Mouse (Mus musculus): ENCODE measurements around the gene Smg1. TPM values are rescaled to one million over a fixed set of nuclear protein-coding genes. Genes with fewer than 3 reads are reported as not detected.

Smg1 gene
- total and polyA plus RNA-seq, 3 experiments = 16.1 to 35.0 (median 29.2) TPM

DNA sequence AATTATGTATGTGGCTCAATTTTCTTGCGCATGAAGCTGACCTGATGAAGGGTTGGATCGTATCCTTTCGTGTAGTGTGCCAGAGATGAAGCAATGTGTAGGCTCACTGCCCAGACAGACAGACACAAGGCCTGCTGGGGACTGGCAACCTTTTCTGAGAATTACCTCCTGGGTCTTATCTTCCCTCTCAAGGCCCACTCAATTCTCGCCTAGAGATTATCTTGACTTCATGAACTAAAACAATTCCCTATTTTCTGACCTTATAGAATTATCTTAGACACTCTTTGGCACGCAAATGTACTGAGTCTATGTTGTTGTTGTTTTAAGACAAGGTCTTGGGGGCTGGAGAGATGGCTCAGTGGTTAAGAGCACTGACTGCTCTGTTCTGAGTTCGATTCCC lies 22.6 kb upstream of the Smg1 start:
- no peak for DNase-seq (ENCODE audit: extremely low read depth)
- Histone ChIP-seq H3K4me1 (ENCODE audit: control insufficient read depth in 1 of 2, insufficient read depth in 2 of 2) (peaks cover 0 to 6% of the 10 kb centered on the region in 2 experiments; a peak in 1 of 4 replicates), H3K9ac (ENCODE audit: insufficient read depth, low read depth) (no peak overlapping the region), H3K79me2 (replicated peaks; ENCODE audit: control insufficient read depth, extremely low read depth, insufficient read depth, poor library complexity, severe bottlenecking) (no peaks in the 10 kb centered on the region), H3K4me2 (ENCODE audit: insufficient read depth, low read depth, poor library complexity, severe bottlenecking) (no peak overlapping the region), H3K27me3 (replicated peaks) (no peaks in the 10 kb centered on the region), H3K27ac (ENCODE audit: insufficient read depth, low read depth) (no peak overlapping the region), H3K9me3 (replicated peaks; ENCODE audit: low read length) (no peaks in the 10 kb centered on the region), H3K36me3 (replicated peaks in 1 of 2; ENCODE audit: control insufficient read depth in 1 of 2, insufficient read depth in 1 of 2, low read length in 1 of 2) (peaks cover 0 to 13% of the 10 kb centered on the region in 2 experiments), H3K4me3 (replicated peaks in 1 of 3; ENCODE audit: low read depth in 2 of 3, low read length in 2 of 3, poor library complexity in 1 of 3) (no peak overlapping the region)
- TF ChIP-seq MXI1 (IDR thresholded peaks at IDR 0.05; ENCODE audit: low read depth, low read length) (no peak), CHD1 (IDR thresholded peaks at IDR 0.05; ENCODE audit: low read depth, low read length) (no peak), NRF1 (IDR thresholded peaks at IDR 0.05; ENCODE audit: low read depth, low read length) (no peak), CTCF (conservative IDR thresholded peaks at IDR 0.05 in 1 of 2, IDR thresholded peaks at IDR 0.05 in 1 of 2; ENCODE audit: low read depth in 2 of 2, low read length in 2 of 2) (no peak), RCOR1 (conservative IDR thresholded peaks at IDR 0.05; ENCODE audit: low read depth, low read length) (no peak), E2F4 (IDR thresholded peaks at IDR 0.05; ENCODE audit: insufficient replicate concordance, low read depth, low read length) (no peak), RAD21 (IDR thresholded peaks at IDR 0.05; ENCODE audit: low read depth, low read length) (no peak), MAZ (IDR thresholded peaks at IDR 0.05; ENCODE audit: low read depth, low read length) (no peak)
- dilution Hi-C loops (cut with MboI; ENCODE audit: extremely low pct_ligation_motif_present, extremely low pct_unique_long_range_greater_than_20kb, low sequenced_read_pairs) = no loop called here
- in situ Hi-C loops (cut with MboI; ENCODE audit: low pct_ligation_motif_present, low pct_unique_long_range_greater_than_20kb, low sequenced_read_pairs) = no loop called here

DNA sequence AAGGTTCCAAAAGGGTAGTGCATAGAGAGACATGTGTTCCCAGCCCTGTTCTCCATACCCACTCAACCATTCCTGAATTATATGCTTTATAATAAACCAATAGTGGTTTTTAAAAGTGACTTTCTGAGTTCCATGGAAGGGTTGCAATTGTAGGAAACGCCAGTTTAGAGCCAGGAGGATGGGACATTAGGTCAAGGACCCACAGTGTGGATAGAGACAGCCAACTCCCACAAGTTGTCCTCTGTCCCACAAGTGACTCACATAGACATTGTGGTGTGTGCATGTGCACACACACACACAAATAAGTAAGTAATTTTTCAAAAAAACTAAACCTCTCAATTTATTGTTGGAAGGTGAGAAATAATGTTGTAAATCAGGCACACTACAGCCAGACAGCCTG lies 20.1 kb upstream of the Smg1 start:
- DNase-seq (ENCODE audit: extremely low read depth) = no peak
- dilution Hi-C loops (cut with MboI; ENCODE audit: extremely low pct_ligation_motif_present, extremely low pct_unique_long_range_greater_than_20kb, low sequenced_read_pairs) (no loop called here), in situ Hi-C loops (cut with MboI; ENCODE audit: low pct_ligation_motif_present, low pct_unique_long_range_greater_than_20kb, low sequenced_read_pairs) (no loop called here)
- peaks cover 0 to 6% of the 10 kb centered on the region in 2 experiments; a peak in 1 of 4 replicates for H3K4me1 ChIP-seq (ENCODE audit: control insufficient read depth in 1 of 2, insufficient read depth in 2 of 2)
- no peaks in the 10 kb centered on the region for H3K27me3 ChIP-seq (replicated peaks)
- no peaks in the 10 kb centered on the region for H3K9me3 ChIP-seq (replicated peaks; ENCODE audit: low read length)
- no peaks in the 10 kb centered on the region for H3K79me2 ChIP-seq (replicated peaks; ENCODE audit: control insufficient read depth, extremely low read depth, insufficient read depth, poor library complexity, severe bottlenecking)
- H3K9ac ChIP-seq (ENCODE audit: insufficient read depth, low read depth) = no peak overlapping the region
- no peak overlapping the region for H3K4me2 ChIP-seq (ENCODE audit: insufficient read depth, low read depth, poor library complexity, severe bottlenecking)
- peaks cover 0 to 13% of the 10 kb centered on the region in 2 experiments for H3K36me3 ChIP-seq (replicated peaks in 1 of 2; ENCODE audit: control insufficient read depth in 1 of 2, insufficient read depth in 1 of 2, low read length in 1 of 2)
- H3K27ac ChIP-seq (ENCODE audit: insufficient read depth, low read depth) = no peak overlapping the region
- no peak overlapping the region for H3K4me3 ChIP-seq (replicated peaks in 1 of 3; ENCODE audit: low read depth in 2 of 3, low read length in 2 of 3, poor library complexity in 1 of 3)
- no peak for TF ChIP-seq MAX (IDR thresholded peaks at IDR 0.05; ENCODE audit: low read length)
- TF ChIP-seq MAZ (IDR thresholded peaks at IDR 0.05; ENCODE audit: low read depth, low read length) = no peak
- TF ChIP-seq RCOR1 (conservative IDR thresholded peaks at IDR 0.05; ENCODE audit: low read depth, low read length) = no peak
- no peak for TF ChIP-seq SIN3A (IDR thresholded peaks at IDR 0.05; ENCODE audit: low read length)
- no peak for TF ChIP-seq TCF12 (IDR thresholded peaks at IDR 0.05; ENCODE audit: low read depth, low read length)
- no peak for TF ChIP-seq TBP (conservative IDR thresholded peaks at IDR 0.05; ENCODE audit: low read depth, low read length)
- TF ChIP-seq JUN (IDR thresholded peaks at IDR 0.05; ENCODE audit: insufficient read depth, low read depth, low read length) = no peak
- no peak for TF ChIP-seq EP300 (IDR thresholded peaks at IDR 0.05; ENCODE audit: low read length)

DNA sequence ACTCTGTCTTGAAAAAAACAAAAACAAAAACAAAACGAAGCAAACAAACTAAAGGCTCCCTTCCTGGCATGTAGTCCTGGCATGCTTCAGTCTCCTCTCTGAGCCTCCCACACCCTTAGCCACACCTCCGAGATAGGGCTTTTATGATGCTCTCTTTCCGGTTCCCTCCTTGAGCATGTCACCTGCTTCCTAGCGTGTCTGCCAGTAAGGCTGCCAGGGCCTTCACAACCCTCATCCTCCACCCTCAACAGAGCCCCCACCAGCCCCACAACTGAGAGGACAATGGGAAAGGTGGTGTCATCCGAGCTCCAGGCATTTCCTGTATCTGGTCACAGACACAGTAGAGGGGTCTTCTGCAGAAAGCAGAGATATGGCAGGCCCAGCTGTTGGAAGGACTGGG lies 18.9 kb upstream of the Smg1 start:
- Histone ChIP-seq H3K4me2 (ENCODE audit: insufficient read depth, low read depth, poor library complexity, severe bottlenecking) (no peak overlapping the region), H3K36me3 (replicated peaks in 1 of 2; ENCODE audit: control insufficient read depth in 1 of 2, insufficient read depth in 1 of 2, low read length in 1 of 2) (peaks cover 0 to 4% of the 10 kb centered on the region in 2 experiments), H3K4me1 (ENCODE audit: control insufficient read depth in 1 of 2, insufficient read depth in 2 of 2) (peaks cover 0 to 6% of the 10 kb centered on the region in 2 experiments; a peak in 1 of 4 replicates), H3K27ac (ENCODE audit: insufficient read depth, low read depth) (no peak overlapping the region), H3K9ac (ENCODE audit: insufficient read depth, low read depth) (no peak overlapping the region), H3K79me2 (replicated peaks; ENCODE audit: control insufficient read depth, extremely low read depth, insufficient read depth, poor library complexity, severe bottlenecking) (no peaks in the 10 kb centered on the region), H3K9me3 (replicated peaks; ENCODE audit: low read length) (no peaks in the 10 kb centered on the region), H3K4me3 (replicated peaks in 1 of 3; ENCODE audit: low read depth in 2 of 3, low read length in 2 of 3, poor library complexity in 1 of 3) (no peak overlapping the region), H3K27me3 (replicated peaks) (no peaks in the 10 kb centered on the region)
- TF ChIP-seq CHD1 (IDR thresholded peaks at IDR 0.05; ENCODE audit: low read depth, low read length) = no peak
- TF ChIP-seq NELFE (IDR thresholded peaks at IDR 0.05; ENCODE audit: low read depth, low read length) = no peak
- no peak for TF ChIP-seq MYC (IDR thresholded peaks at IDR 0.05; ENCODE audit: low read depth, low read length)
- no peak for TF ChIP-seq CHD2 (IDR thresholded peaks at IDR 0.05; ENCODE audit: low read length)
- no peak for TF ChIP-seq ZMIZ1 (IDR thresholded peaks at IDR 0.05; ENCODE audit: low read depth, low read length)
- TF ChIP-seq UBTF (IDR thresholded peaks at IDR 0.05; ENCODE audit: low read depth, low read length) = no peak
- no peak for TF ChIP-seq TBP (conservative IDR thresholded peaks at IDR 0.05; ENCODE audit: low read depth, low read length)
- TF ChIP-seq MXI1 (IDR thresholded peaks at IDR 0.05; ENCODE audit: low read depth, low read length) = no peak
- TF ChIP-seq ELF1 (IDR thresholded peaks at IDR 0.05; ENCODE audit: low read depth, low read length) = no peak
- TF ChIP-seq RCOR1 (conservative IDR thresholded peaks at IDR 0.05; ENCODE audit: low read depth, low read length) = no peak
- TF ChIP-seq ETS1 (conservative IDR thresholded peaks at IDR 0.05; ENCODE audit: low read depth, low read length) = no peak
- no peak for DNase-seq (ENCODE audit: extremely low read depth)
- dilution Hi-C loops (cut with MboI; ENCODE audit: extremely low pct_ligation_motif_present, extremely low pct_unique_long_range_greater_than_20kb, low sequenced_read_pairs) = no loop called here
- in situ Hi-C loops (cut with MboI; ENCODE audit: low pct_ligation_motif_present, low pct_unique_long_range_greater_than_20kb, low sequenced_read_pairs) = no loop called here
